Mouse (Mus musculus): ENCODE data around the gene Poc5. TPM values are rescaled to one million over a fixed set of nuclear protein-coding genes. Genes with fewer than 3 reads are reported as not detected.

The Poc5 gene
- total RNA-seq, 2 experiments from 2014 or later, result 30.4 to 36.2 TPM

- no peak for DNase-seq (ENCODE audit: low spot score in 2 of 2)
- intact Hi-C loops (cut with DNase I), result no loop called here
These were observed 38.0 kb downstream of the Poc5 start for GRCm38 (mm10) chr13:96426044-96426443.

GRCm38 (mm10) chr13:96428531-96428930, 40.4 kb downstream of the Poc5 start:
- intact Hi-C loops (cut with DNase I), result no loop called here
- DNase-seq (ENCODE audit: low spot score in 2 of 2), result no peak

GRCm38 (mm10) chr13:96431595-96432156, 43.6 kb downstream of the Poc5 start:
- DNase-seq (ENCODE audit: low spot score in 2 of 2), result peak; percentile 80 to 82
- intact Hi-C loops (cut with DNase I), result loop anchor here (1.0 to 5.0 kb wide), 2 partner anchors 111 to 162 kb away; partner anchors contain the start of genes Col4a3bp and Polk

GRCm38 (mm10) chr13:96432376-96432811, 44.3 kb downstream of the Poc5 start:
- intact Hi-C loops (cut with DNase I), result loop anchor here (5.0 kb wide), 1 partner anchor 110 kb away; the partner anchor contains the start of genes Col4a3bp and Polk
- no peak for DNase-seq (ENCODE audit: low spot score in 2 of 2)

GRCm38 (mm10) chr13:96433041-96433440, 44.9 kb downstream of the Poc5 start:
- no peak for DNase-seq (ENCODE audit: low spot score in 2 of 2)
- intact Hi-C loops (cut with DNase I), result loop anchor here (5.0 kb wide), 1 partner anchor 109 kb away; the partner anchor contains the start of genes Col4a3bp and Polk

GRCm38 (mm10) chr13:96433648-96434190, 45.6 kb downstream of the Poc5 start:
- no peak for DNase-seq (ENCODE audit: low spot score in 2 of 2)
- intact Hi-C loops (cut with DNase I), result loop anchor here (5.0 kb wide), 1 partner anchor 109 kb away; the partner anchor contains the start of genes Col4a3bp and Polk

GRCm38 (mm10) chr13:96434899-96435331, 46.8 kb downstream of the Poc5 start:
- intact Hi-C loops (cut with DNase I), result loop anchor here (5.0 kb wide), 1 partner anchor 107 kb away; the partner anchor contains the start of genes Col4a3bp and Polk
- DNase-seq (ENCODE audit: low spot score in 2 of 2), result no peak

GRCm38 (mm10) chr13:96435793-96436192, 47.7 kb downstream of the Poc5 start:
- intact Hi-C loops (cut with DNase I), result no loop called here
- no peak for DNase-seq (ENCODE audit: low spot score in 2 of 2)

GRCm38 (mm10) chr13:96436921-96437320, 48.8 kb downstream of the Poc5 start:
- DNase-seq (ENCODE audit: low spot score in 2 of 2), result no peak
- intact Hi-C loops (cut with DNase I), result no loop called here

- intact Hi-C loops (cut with DNase I), result no loop called here
- no peak for DNase-seq (ENCODE audit: low spot score in 2 of 2)
These were observed 52.3 kb downstream of the Poc5 start for GRCm38 (mm10) chr13:96440436-96440835.

- DNase-seq (ENCODE audit: low spot score in 2 of 2), result no peak
- intact Hi-C loops (cut with DNase I), result no loop called here
These were observed 62.2 kb downstream of the Poc5 start for GRCm38 (mm10) chr13:96450205-96450856.

GRCm38 (mm10) chr13:96450869-96451268, 62.8 kb downstream of the Poc5 start:
- DNase-seq (ENCODE audit: low spot score in 2 of 2), result no peak
- intact Hi-C loops (cut with DNase I), result no loop called here

- no peak for DNase-seq (ENCODE audit: low spot score in 2 of 2)
- intact Hi-C loops (cut with DNase I), result no loop called here
These were observed 63.5 kb downstream of the Poc5 start for GRCm38 (mm10) chr13:96451386-96452140.

- no peak for DNase-seq (ENCODE audit: low spot score in 2 of 2)
- intact Hi-C loops (cut with DNase I), result no loop called here
These were observed 64.5 kb downstream of the Poc5 start for GRCm38 (mm10) chr13:96452621-96453020.

GRCm38 (mm10) chr13:96454288-96454687, 66.2 kb downstream of the Poc5 start:
- intact Hi-C loops (cut with DNase I), result no loop called here
- no peak for DNase-seq (ENCODE audit: low spot score in 2 of 2)

GRCm38 (mm10) chr13:96457566-96457965, 69.5 kb downstream of the Poc5 start:
- intact Hi-C loops (cut with DNase I), result no loop called here
- DNase-seq (ENCODE audit: low spot score in 2 of 2), result no peak

- DNase-seq (ENCODE audit: low spot score in 2 of 2), result no peak
- intact Hi-C loops (cut with DNase I), result no loop called here
These were observed 69.9 kb downstream of the Poc5 start for GRCm38 (mm10) chr13:96458018-96458417.

GRCm38 (mm10) chr13:96458606-96459005, 70.5 kb downstream of the Poc5 start:
- intact Hi-C loops (cut with DNase I), result no loop called here
- no peak for DNase-seq (ENCODE audit: low spot score in 2 of 2)

- no peak for DNase-seq (ENCODE audit: low spot score in 2 of 2)
- intact Hi-C loops (cut with DNase I), result no loop called here
These were observed 74.5 kb downstream of the Poc5 start for GRCm38 (mm10) chr13:96462644-96463043.

- intact Hi-C loops (cut with DNase I), result no loop called here
- DNase-seq (ENCODE audit: low spot score in 2 of 2), result no peak
These were observed 77.2 kb downstream of the Poc5 start for GRCm38 (mm10) chr13:96465315-96465714.

Data from left cerebral cortex, postnatal 36 days (tissue).